Mouse (Mus musculus) liver, embryonic 11.5 days (tissue): ENCODE results near the gene Smim13. TPM values are rescaled to one million over a fixed set of nuclear protein-coding genes. Genes with fewer than 3 reads are reported as not detected.

Experiments
- ATAC-seq: fragments of 200-750 bp; cut with Nextera tagmentation; replicated peaks from 2 replicates; pipeline ENCODE4 v1.8.0; 2017; ENCODE audit warnings: moderate number of reproducible peaks, mild to moderate bottlenecking, moderate TSS enrichment, moderate library complexity; ENCODE audit not compliant: low FRiP score
- DNase-seq: peaks from one replicate; pipeline ENCODE4 v3.0.0-alpha.2; 2017; ENCODE audit warnings: low spot score
- H3K27ac ChIP-seq: fragments of 300-500 bp; sonication (generic); 2 replicates; pipeline ENCODE4 v1.5.1; 2014; ENCODE audit warnings: mild to moderate bottlenecking, low read depth, low read length, control low read depth
- H3K27me3 ChIP-seq: fragments of 300-500 bp; sonication (generic); replicated peaks from 2 replicates; pipeline ENCODE4 v1.6.1; 2014; ENCODE audit warnings: low read length, mixed read lengths; ENCODE audit not compliant: control insufficient read depth, insufficient read depth
- H3K36me3 ChIP-seq: fragments of 300-500 bp; sonication (generic); 2 replicates; pipeline ENCODE4 v1.6.1; 2014; ENCODE audit warnings: mild to moderate bottlenecking, low read length, moderate library complexity, mixed read lengths; ENCODE audit not compliant: control insufficient read depth, insufficient read depth
- H3K4me1 ChIP-seq: fragments of 300-500 bp; sonication (generic); replicated peaks from 2 replicates; pipeline ENCODE4 v1.6.1; 2014; ENCODE audit warnings: low read length, mixed read lengths; ENCODE audit not compliant: control insufficient read depth, insufficient read depth
- H3K4me2 ChIP-seq: fragments of 300-500 bp; sonication (generic); 2 replicates; pipeline ENCODE4 v1.6.1; 2014; ENCODE audit warnings: mild to moderate bottlenecking, control low read depth, moderate library complexity
- H3K4me3 ChIP-seq: fragments of 300-500 bp; sonication (generic); 2 replicates; pipeline ENCODE4 v1.5.1; 2014; ENCODE audit warnings: low read depth, low read length, control low read depth
- H3K9ac ChIP-seq: fragments of 300-500 bp; sonication (generic); 2 replicates; pipeline ENCODE4 v1.6.1; 2014; ENCODE audit warnings: low read depth, low read length, control low read depth
- H3K9me3 ChIP-seq: fragments of 300-500 bp; sonication (generic); 2 replicates; pipeline ENCODE4 v1.6.1; 2016; ENCODE audit warnings: low read length, inconsistent platforms, mixed read lengths; ENCODE audit not compliant: control insufficient read depth
- WGBS: fragments of 180-500 bp; shearing (Covaris S2); extraction: QIAGEN DNeasy Blood & Tissue Kit; methylation state at CpG from one replicate; pipeline ENCODE4 v1.1.7; 2014; 5-methylcytosine and 5-hydroxymethylcytosine counted together
- polyA plus RNA-seq: library from polyadenylated mRNA; unstranded; fragments of >200 nt; fragmentation: Nextera tagmentation; extraction: Ambion mirVana; gene quantifications from 2 replicates; pipeline ENCODE4 v1.2.1, GENCODE M21; 2014

Smim13 gene
- polyA plus RNA-seq, 1 experiment from 2014 or later, result 12.6 TPM

- DNase-seq (no peak), ATAC-seq (no peak)
- Histone ChIP-seq H3K4me2 (no peak overlapping the region), H3K27me3 (no peaks in the 10 kb centered on the region), H3K9ac (no peak overlapping the region), H3K9me3 (peaks cover 1% of the 10 kb centered on the region; the same call in 1 of the 2 replicates), H3K4me3 (no peak overlapping the region), H3K27ac (no peak overlapping the region), H3K36me3 (no peaks in the 10 kb centered on the region), H3K4me1 (peaks cover 5% of the 10 kb centered on the region; the same call in 1 of the 2 replicates)
- 61% methylated on average over 6 of the region's 6 CpGs for WGBS
Measured at GRCm38 (mm10) chr13:41215669-41216068, 34.0 kb upstream of the Smim13 start.

- H3K27me3 ChIP-seq, result no peaks in the 10 kb centered on the region
- H3K9me3 ChIP-seq, result peaks cover 4% of the 10 kb centered on the region; the same call in 1 of the 2 replicates
- H3K4me2 ChIP-seq, result no peak overlapping the region
- no peak overlapping the region for H3K9ac ChIP-seq
- no peak for DNase-seq
- no peaks in the 10 kb centered on the region for H3K36me3 ChIP-seq
- H3K27ac ChIP-seq, result no peak overlapping the region
- ATAC-seq, result no peak
- H3K4me3 ChIP-seq, result no peak overlapping the region
- WGBS, result 78% methylated on average over 3 of the region's 3 CpGs
- H3K4me1 ChIP-seq, result peaks cover 5% of the 10 kb centered on the region; the same call in 1 of the 2 replicates
Measured at GRCm38 (mm10) chr13:41216236-41216635, 33.4 kb upstream of the Smim13 start.

- Histone ChIP-seq H3K9me3 (peaks cover 4% of the 10 kb centered on the region; the same call in 1 of the 2 replicates), H3K27me3 (no peaks in the 10 kb centered on the region), H3K4me2 (peak overlapping the region; percentile 84), H3K27ac (no peak overlapping the region), H3K36me3 (no peaks in the 10 kb centered on the region), H3K4me3 (peak overlapping the region; percentile 68), H3K4me1 (peaks cover 3% of the 10 kb centered on the region; the same call in 1 of the 2 replicates), H3K9ac (no peak overlapping the region)
- 41% methylated on average over 1 of the region's 1 CpGs for WGBS
- DNase-seq (no peak), ATAC-seq (no peak)
Measured at GRCm38 (mm10) chr13:41219056-41219455, 30.6 kb upstream of the Smim13 start.

GRCm38 (mm10) chr13:41219687-41220303 is 29.8 kb upstream of the Smim13 start:
- H3K4me1 ChIP-seq, result peaks cover 3% of the 10 kb centered on the region; the same call in 1 of the 2 replicates
- no peaks in the 10 kb centered on the region for H3K27me3 ChIP-seq
- H3K27ac ChIP-seq, result no peak overlapping the region; the same call in 1 of the 2 replicates
- ATAC-seq (peak; percentile 21; the same call in 1 of the 2 replicates), DNase-seq (no peak)
- H3K4me2 ChIP-seq, result peak overlapping the region; percentile 84
- WGBS, result 6% methylated on average over 23 of the region's 39 CpGs
- H3K9ac ChIP-seq, result peak overlapping the region; percentile 60; the same call in 1 of the 2 replicates
- H3K9me3 ChIP-seq, result peaks cover 4% of the 10 kb centered on the region; the same call in 1 of the 2 replicates
- H3K4me3 ChIP-seq, result peak overlapping the region; percentile 68
- H3K36me3 ChIP-seq, result no peaks in the 10 kb centered on the region

GRCm38 (mm10) chr13:41220304-41220834 is 29.3 kb upstream of the Smim13 start, which contains the start of gene Elovl2:
Gene Elovl2 (minus strand): TSS chr13:41220405.
- peak within 1 kb of the TSS; percentile 68 for H3K4me3 ChIP-seq
- peaks cover 3% of the 10 kb centered on the region; the same call in 1 of the 2 replicates for H3K4me1 ChIP-seq
- peak within 1 kb of the TSS; percentile 60; the same call in 1 of the 2 replicates for H3K9ac ChIP-seq
- peak within 1 kb of the TSS; percentile 84 for H3K4me2 ChIP-seq
- H3K27me3 ChIP-seq, result no peaks in the 10 kb centered on the region
- WGBS, result 2% methylated on average over 38 of the region's 77 CpGs
- H3K36me3 ChIP-seq, result no peaks in the 10 kb centered on the region
- DNase-seq, result peak; percentile 82
- ATAC-seq, result peak; percentile 91
- H3K9me3 ChIP-seq, result peaks cover 4% of the 10 kb centered on the region; the same call in 1 of the 2 replicates
- H3K27ac ChIP-seq, result peak within 1 kb of the TSS; percentile 25

GRCm38 (mm10) chr13:41226513-41226912 is 23.1 kb upstream of the Smim13 start:
- WGBS, result 67% methylated on average over 5 of the region's 5 CpGs
- Histone ChIP-seq H3K9ac (no peak overlapping the region), H3K4me2 (no peak overlapping the region), H3K27me3 (no peaks in the 10 kb centered on the region), H3K4me3 (no peak overlapping the region), H3K9me3 (no peaks in the 10 kb centered on the region), H3K4me1 (no peaks in the 10 kb centered on the region), H3K27ac (no peak overlapping the region), H3K36me3 (no peaks in the 10 kb centered on the region)
- no peak for ATAC-seq
- no peak for DNase-seq

- no peak overlapping the region for H3K4me3 ChIP-seq
- WGBS, result 74% methylated on average over 5 of the region's 5 CpGs
- ATAC-seq, result no peak
- no peak for DNase-seq
- H3K4me1 ChIP-seq, result no peaks in the 10 kb centered on the region
- H3K27me3 ChIP-seq, result no peaks in the 10 kb centered on the region
- H3K36me3 ChIP-seq, result no peaks in the 10 kb centered on the region
- H3K9ac ChIP-seq, result no peak overlapping the region
- H3K4me2 ChIP-seq, result no peak overlapping the region
- no peak overlapping the region for H3K27ac ChIP-seq
- no peaks in the 10 kb centered on the region for H3K9me3 ChIP-seq
Measured at GRCm38 (mm10) chr13:41228060-41228459, 21.6 kb upstream of the Smim13 start.

- H3K4me3 ChIP-seq, result no peak overlapping the region
- H3K4me1 ChIP-seq, result no peaks in the 10 kb centered on the region
- WGBS, result 58% methylated on average over 5 of the region's 5 CpGs
- no peak for ATAC-seq
- no peaks in the 10 kb centered on the region for H3K36me3 ChIP-seq
- H3K9me3 ChIP-seq, result no peaks in the 10 kb centered on the region
- H3K9ac ChIP-seq, result no peak overlapping the region
- no peak overlapping the region for H3K27ac ChIP-seq
- DNase-seq, result no peak
- H3K27me3 ChIP-seq, result no peaks in the 10 kb centered on the region
- no peak overlapping the region for H3K4me2 ChIP-seq
Measured at GRCm38 (mm10) chr13:41230256-41230655, 19.4 kb upstream of the Smim13 start.
